Mouse (Mus musculus) embryo, embryonic 10 days (tissue): ENCODE data around the gene Zfp804a.

Experiments used
- DNase-seq: peaks from one replicate; pipeline ENCODE4 v3.0.0-alpha.2; 2015; ENCODE audit warnings: low spot score

Zfp804a gene

GRCm38 (mm10) chr2:82053185-82053891 lies at the start of gene Zfp804a:
Gene Zfp804a (plus strand): TSS chr2:82053222.
- DNase-seq: peak; percentile 46

- no peak for DNase-seq
These were observed 1.4 kb upstream of the Zfp804a start for GRCm38 (mm10) chr2:82051635-82052034.

DNA sequence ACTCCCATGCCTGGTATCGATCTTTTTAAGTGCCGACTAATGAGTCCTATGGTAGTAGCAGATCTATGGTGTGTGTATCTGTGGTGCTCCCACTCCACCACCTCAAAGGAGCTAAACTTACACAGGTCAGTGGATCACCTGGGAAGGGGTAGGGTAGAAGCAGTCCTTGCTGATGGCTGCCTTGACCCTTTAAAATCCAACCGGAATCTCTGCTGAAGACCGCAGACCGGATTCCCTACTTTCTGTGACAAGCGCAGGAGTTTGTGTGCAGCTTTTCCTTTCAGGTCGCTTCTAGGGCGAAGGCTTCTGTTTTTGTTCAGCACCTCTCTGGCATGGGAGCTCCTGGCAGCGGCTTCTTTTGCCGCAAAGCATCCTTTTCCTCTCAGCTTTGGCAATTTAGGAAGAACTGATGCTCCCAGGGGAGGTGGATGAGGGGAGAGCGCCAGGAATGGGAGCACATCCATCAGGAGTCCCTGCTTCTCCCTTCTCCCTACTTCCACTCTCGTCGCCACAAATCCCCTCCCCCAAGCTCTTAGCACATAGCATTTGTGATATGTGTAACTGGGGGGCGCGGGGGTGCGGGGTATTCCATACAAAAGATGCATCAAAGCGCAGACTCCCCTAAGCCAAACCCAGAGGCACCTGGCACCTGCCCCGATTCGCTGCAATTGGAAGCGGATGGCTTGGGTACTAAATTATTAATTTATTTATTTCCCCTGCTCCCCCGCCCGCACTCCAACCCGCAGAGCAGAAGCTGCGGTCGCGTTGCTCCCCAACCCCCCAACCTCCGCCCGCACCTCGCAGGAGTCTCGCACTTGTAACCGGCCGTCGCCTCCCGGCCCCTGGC lies 461 bp upstream of the Zfp804a start:
- peak; percentile 23 for DNase-seq

DNA sequence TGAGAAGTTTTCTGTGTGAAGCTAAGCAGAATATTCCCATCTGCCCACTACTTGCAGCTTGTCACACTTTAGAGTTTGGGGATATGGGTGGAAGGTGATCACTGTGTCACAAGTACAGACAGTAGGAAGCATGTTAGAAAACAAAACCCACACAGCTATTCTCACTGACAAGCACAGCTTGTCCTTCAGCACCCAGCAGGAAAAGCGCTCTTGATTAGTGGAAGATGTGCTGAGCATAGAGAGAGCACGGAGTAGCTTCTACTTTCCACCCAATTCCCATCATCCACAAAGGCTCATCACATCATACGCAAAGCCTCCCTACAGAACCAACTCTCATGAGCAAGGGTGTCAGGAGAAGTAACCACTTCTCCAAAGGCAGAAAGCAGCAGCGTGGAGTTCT lies 1.4 kb downstream of the Zfp804a start:
- no peak for DNase-seq

DNA sequence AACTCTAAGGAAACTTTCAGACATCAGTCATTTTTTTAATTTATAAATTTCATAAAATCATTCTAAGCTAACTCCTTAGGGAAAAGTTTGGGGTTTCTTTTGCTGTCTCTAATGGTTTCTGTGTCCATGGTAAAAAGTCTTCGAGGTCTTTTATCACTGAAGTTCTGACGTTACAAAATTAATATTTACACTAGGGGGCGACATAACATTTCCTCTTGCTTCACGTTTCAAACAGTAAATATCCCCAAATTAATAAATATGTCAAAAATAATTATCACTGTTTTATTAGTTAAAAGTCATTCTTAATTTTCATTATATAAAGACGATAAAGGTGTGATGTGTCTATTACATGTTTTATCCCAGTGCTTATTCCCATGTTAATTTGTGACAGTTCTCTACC lies 11.6 kb downstream of the Zfp804a start:
- peak; percentile 9 for DNase-seq

- DNase-seq: no peak
These were observed 14.9 kb downstream of the Zfp804a start for GRCm38 (mm10) chr2:82067912-82068311.

- no peak for DNase-seq
These were observed 16.1 kb downstream of the Zfp804a start for GRCm38 (mm10) chr2:82069172-82069571.

GRCm38 (mm10) chr2:82076883-82077282 lies 23.9 kb downstream of the Zfp804a start:
- DNase-seq: no peak

DNA sequence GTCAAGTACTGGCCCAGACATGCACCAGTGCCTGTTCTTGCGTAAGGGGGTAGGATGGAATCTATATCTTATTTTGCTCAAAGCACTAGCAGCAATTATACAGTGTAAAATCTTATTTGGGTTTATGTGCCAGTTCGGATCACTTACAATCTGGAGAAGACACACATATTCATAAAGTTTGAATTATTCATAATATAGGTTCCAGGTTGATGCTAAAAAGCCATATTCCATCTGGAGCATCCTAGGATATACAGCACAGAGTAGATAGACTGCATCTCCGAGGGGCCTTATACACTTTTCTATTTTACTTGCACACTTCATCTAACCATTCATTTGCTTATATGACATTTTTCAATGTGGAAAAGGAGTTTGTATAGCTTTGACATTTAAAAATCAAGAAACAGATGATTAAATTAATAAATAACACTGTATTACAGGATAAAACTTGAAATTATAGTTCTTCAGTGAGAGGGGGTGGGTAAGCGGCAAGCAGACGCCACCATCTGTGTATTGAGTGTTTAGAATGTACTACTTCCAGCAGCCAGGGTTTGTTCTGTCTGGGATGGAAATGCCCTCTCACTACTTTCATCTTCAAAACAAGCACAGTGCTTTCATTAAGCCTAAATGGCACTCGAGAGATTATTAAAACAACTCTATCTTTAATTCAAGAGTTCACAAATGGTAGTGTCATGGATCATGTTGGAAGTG lies 25.4 kb downstream of the Zfp804a start:
- no peak for DNase-seq

- no peak for DNase-seq
These were observed 27.7 kb downstream of the Zfp804a start for GRCm38 (mm10) chr2:82080678-82081077.

DNA sequence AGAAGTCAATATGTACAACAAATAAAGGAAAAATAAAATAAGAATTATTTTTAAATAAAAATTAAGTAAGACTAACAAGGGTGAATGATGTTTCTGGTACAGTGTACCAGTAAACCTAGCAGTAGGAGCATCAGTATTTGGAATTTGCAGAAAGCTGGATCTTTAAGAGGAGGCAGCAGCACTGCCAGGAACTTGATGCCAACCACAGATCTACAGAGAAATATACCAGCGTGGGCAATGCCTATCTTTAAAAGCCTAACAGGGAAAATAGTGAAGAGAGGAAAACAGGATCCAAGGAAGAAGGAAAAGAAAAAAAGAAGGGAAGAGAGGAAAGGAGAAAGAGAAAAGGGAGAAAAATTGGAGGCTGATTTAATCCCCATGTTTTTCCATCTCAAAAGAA lies 60.1 kb downstream of the Zfp804a start:
- no peak for DNase-seq

DNA sequence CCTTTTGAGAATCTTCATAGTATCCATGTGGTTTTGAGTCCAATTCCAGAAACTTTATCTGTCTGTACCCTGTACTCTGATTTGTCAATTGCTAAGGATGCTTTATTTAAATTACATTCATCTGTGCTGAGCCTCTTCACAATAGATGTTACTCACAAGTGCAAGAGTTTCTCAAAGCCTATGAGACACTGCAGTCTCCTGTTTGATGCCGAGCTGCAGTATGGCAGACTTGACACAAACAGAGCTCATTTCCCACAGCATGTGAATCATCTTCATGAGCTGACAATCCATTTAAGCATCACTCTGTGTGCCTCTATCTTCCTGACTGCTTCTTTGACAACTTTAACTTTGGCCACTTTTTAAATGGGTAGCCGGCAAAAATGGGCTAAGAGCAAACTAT lies 60.6 kb downstream of the Zfp804a start:
- DNase-seq: no peak

DNA sequence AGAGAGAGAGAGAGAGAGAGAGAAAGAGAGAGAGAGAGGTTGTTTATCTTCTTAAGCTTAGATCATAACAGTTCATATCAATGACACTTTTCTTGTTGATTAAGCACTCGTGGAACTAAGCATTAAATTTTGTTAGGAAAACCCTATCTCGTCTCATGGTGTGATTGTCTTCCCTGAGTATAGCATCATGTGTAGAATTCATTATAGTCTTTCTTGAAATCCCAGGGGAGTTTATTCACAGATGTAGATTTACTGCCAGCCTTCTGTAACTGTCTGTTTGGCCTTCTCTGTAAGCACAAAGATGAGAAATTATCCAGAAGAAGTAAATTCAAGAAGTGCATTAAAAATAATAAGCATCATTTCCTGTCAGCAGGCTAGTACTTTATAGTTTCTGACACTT lies 66.6 kb downstream of the Zfp804a start:
- no peak for DNase-seq

- DNase-seq: no peak
These were observed 125.7 kb downstream of the Zfp804a start for GRCm38 (mm10) chr2:82178693-82179092.

GRCm38 (mm10) chr2:82181010-82181409 lies 128.0 kb downstream of the Zfp804a start:
- no peak for DNase-seq

GRCm38 (mm10) chr2:82199901-82200300 lies 146.9 kb downstream of the Zfp804a start:
- DNase-seq: no peak

DNA sequence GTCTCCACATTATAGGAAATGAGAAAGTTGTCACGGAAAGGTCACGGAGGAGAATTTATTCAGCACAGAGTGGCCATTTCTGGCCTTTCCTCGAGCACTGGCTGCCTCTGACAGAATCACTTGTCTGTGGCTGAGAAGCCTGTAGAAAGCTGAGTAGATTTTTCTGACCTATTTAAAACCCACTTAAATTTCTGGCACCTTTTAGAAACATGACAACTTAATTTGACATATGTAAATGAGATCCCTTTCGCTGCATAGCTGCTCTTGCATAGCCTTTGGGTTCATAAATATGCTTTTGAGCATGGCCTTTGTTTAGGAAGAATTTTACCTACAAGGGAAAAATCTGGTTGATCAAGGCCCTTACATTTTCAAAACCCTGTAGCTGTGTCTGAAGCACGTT lies 147.6 kb downstream of the Zfp804a start:
- no peak for DNase-seq

DNA sequence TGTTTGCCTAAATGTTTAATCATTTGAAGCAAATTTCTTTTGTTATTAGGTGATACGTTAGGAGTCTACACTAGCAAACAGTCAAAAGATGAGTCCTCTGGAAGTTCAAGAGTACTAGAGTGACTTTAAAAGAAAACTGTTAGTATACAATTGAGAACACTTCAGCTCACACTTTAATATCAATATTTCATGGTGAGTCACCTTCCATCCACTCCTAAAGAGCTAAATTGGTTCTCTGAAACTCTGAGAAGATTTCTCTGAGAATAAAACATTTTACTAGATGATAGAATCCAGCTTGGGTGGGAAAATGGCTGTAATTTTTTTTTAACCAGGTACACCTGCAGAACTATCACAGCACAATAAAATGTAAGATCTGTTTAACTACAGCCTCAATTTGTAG lies 157.6 kb downstream of the Zfp804a start:
- DNase-seq: no peak

DNA sequence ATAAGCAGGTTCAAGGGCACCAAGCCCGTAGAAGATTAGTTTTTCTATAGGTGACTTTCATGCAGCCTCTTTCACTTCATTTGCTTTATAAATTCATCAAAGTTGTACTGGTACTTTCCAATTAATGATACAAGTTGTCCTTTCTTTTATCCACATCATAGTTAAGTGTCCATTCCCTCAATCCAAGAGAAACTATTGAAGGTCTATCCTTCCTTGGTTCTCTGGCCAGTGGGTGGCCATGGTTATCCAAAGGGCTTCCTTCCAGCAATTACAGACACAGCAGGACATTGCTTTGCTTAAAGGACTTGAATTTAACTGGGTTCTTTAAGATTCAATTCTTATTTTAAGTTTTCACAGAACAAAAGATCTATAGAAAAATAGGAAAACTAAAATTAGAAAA lies 158.9 kb downstream of the Zfp804a start:
- DNase-seq: no peak

DNA sequence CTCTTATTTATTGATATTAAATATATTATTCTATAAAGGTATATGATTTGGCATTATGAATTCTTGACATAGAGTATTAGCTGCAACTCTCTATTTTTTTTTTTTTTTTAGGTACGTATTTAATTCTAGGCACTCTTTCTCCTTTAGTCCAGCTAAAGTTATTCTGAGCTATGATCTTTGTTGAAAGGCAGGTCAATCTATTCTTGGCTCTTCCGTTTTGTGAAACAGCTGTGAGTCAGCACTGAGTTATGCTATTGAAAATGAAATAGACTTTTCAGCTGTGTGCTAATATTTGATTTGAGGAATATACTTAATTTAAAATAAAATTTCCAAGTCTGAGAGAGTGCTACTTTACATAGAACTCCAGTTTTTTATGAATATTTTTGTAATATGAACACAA lies 164.9 kb downstream of the Zfp804a start:
- DNase-seq: no peak

DNA sequence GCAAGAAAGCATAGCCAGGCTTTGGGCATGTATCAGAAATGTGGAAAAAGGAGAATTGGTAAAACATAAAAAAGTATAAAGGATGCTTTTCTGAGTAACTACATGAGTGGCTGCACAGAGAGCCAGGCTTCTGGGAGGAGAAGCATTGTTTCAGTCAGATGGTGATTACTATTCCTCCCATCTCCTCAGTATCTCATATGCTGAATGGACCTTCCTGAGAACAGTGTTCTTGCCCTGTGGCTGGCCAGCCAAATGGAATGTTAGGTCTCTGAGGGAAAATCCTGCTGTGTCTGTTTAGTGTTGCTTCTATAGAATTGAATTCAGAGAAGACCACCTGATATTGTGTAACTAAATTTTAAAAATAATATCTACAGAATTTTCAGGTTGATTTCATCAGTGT lies 193.0 kb downstream of the Zfp804a start:
- DNase-seq: no peak

DNA sequence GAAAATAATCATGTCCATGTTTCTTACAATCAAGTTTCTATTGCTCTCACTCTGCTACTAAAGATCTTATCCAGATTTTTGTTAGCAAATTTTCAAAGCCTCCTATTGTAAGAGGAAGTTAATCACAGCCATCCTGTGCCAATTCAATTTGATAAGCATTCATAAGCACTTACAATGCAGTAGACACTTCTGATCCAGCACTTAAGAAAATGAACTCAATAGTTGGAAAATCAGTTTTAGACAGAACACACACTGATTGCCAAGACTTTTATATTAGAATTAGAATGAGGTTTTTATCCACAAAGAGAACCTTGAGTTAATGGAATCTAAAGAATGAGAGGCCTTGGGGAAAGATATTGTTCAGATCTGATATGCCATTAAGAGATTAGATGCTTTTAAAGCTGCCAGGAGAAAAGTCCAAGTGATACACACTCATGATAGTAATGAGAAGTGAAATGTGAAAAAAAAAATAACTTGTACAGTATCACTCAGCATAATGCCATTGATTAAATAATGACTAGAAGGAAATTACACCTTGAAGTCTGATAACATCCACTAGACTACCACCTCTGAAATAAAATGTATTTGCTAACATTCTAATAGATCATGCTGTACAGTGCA lies 194.0 kb downstream of the Zfp804a start:
- no peak for DNase-seq
